Mouse (Mus musculus): ENCODE results near the gene Psap. TPM values are rescaled to one million over a fixed set of nuclear protein-coding genes. Genes with fewer than 3 reads are reported as not detected.
"Not testable (repeated sequence)": the region's sequence is repeated elsewhere in the genome, so short reads cannot be mapped to it uniquely, and the experiment has no call there.

Psap gene
- total RNA-seq (2021), result 100 to 1,000 TPM; 882 to 922 TPM
- long read RNA-seq, experiment 1, transcript Psap-202 (14 exons, 2,646 nt), result major isoform, 86 of 229 reads
- long read RNA-seq, experiment 1, transcript Psap-201 (14 exons, 2,654 nt), result minor isoform, 18 of 229 reads
- long read RNA-seq, experiment 1, partial matches to known transcripts, result 37 of 229 reads
- long read RNA-seq, experiment 1, other reads (novel, unspliced or antisense), result 88 of 229 reads
- long read RNA-seq, experiment 2, transcript Psap-201 (14 exons, 2,654 nt), result minor isoform, 11 of 91 reads
- long read RNA-seq, experiment 2, transcript Psap-202 (14 exons, 2,646 nt), result major isoform, 39 of 91 reads
- long read RNA-seq, experiment 2, partial matches to known transcripts, result 34 of 91 reads
- long read RNA-seq, experiment 2, other reads (novel, unspliced or antisense), result 7 of 91 reads

- peak; percentile 97 for DNase-seq
Observed at GRCm38 (mm10) chr10:60277207-60278005, at the start of gene Psap. TSS of gene Psap (plus strand) at chr10:60277627.

GRCm38 (mm10) chr10:60227666-60228065, 49.8 kb upstream of the Psap start:
- no peak for DNase-seq

- no peak for DNase-seq
Observed at GRCm38 (mm10) chr10:60229113-60229512, 48.3 kb upstream of the Psap start.

- DNase-seq, result no peak
Observed at GRCm38 (mm10) chr10:60230321-60231088, 46.9 kb upstream of the Psap start.

- DNase-seq, result no peak
Observed at GRCm38 (mm10) chr10:60234006-60234405, 43.4 kb upstream of the Psap start.

GRCm38 (mm10) chr10:60235876-60236275, 41.6 kb upstream of the Psap start:
- DNase-seq, result not testable (repeated sequence)

- DNase-seq, result peak; percentile 78
Observed at GRCm38 (mm10) chr10:60237475-60238154, 39.8 kb upstream of the Psap start.

- no peak for DNase-seq
Observed at GRCm38 (mm10) chr10:60240416-60240815, 37.0 kb upstream of the Psap start.

- no peak for DNase-seq
Observed at GRCm38 (mm10) chr10:60243941-60244340, 33.5 kb upstream of the Psap start.

GRCm38 (mm10) chr10:60245041-60245440, 32.4 kb upstream of the Psap start:
- DNase-seq, result peak; percentile 93

- no peak for DNase-seq
Observed at GRCm38 (mm10) chr10:60245635-60246034, 31.8 kb upstream of the Psap start.

- peak; percentile 76 for DNase-seq
Observed at GRCm38 (mm10) chr10:60246519-60246918, 30.9 kb upstream of the Psap start.

GRCm38 (mm10) chr10:60248345-60248744, 29.1 kb upstream of the Psap start:
- DNase-seq, result not testable (repeated sequence)

- no peak for DNase-seq
Observed at GRCm38 (mm10) chr10:60250426-60250965, 26.9 kb upstream of the Psap start.

- no peak for DNase-seq
Observed at GRCm38 (mm10) chr10:60252187-60252586, 25.2 kb upstream of the Psap start.

GRCm38 (mm10) chr10:60252606-60253005, 24.8 kb upstream of the Psap start:
- peak; percentile 50 for DNase-seq

GRCm38 (mm10) chr10:60256088-60256487, 21.3 kb upstream of the Psap start:
- no peak for DNase-seq

- DNase-seq, result no peak
Observed at GRCm38 (mm10) chr10:60257261-60257825, 20.1 kb upstream of the Psap start.

- DNase-seq, result no peak
Observed at GRCm38 (mm10) chr10:60260557-60261294, 16.7 kb upstream of the Psap start.

GRCm38 (mm10) chr10:60261530-60261929, 15.9 kb upstream of the Psap start:
- no peak for DNase-seq

Data from adrenal gland, postnatal 10 days (tissue).